Mouse (Mus musculus) hindbrain, embryonic 11.5 days (tissue): ENCODE measurements around the gene Coq9. TPM values are rescaled to one million over a fixed set of nuclear protein-coding genes. Genes with fewer than 3 reads are reported as not detected.

Experiments
- ATAC-seq: fragments of 200-750 bp; cut with Nextera tagmentation; 2 replicates; pipeline ENCODE4 v1.8.0; 2017; ENCODE audit warnings: mild to moderate bottlenecking, moderate TSS enrichment, moderate library complexity; ENCODE audit not compliant: low FRiP score
- DNase-seq: peaks from one replicate; pipeline ENCODE4 v3.0.0-alpha.2; 2015; ENCODE audit warnings: low spot score
- H3K27ac ChIP-seq: fragments of 300-500 bp; sonication (generic); 2 replicates; pipeline ENCODE4 v1.5.1; 2014; ENCODE audit warnings: mild to moderate bottlenecking, low read depth, low read length
- H3K27me3 ChIP-seq: fragments of 300-500 bp; sonication (generic); 2 replicates; pipeline ENCODE4 v1.6.1; 2014; ENCODE audit warnings: mild to moderate bottlenecking, low read length, moderate library complexity, mixed read lengths; ENCODE audit not compliant: control insufficient read depth, insufficient read depth
- H3K36me3 ChIP-seq: fragments of 300-500 bp; sonication (generic); 2 replicates; pipeline ENCODE4 v1.6.1; 2014; ENCODE audit warnings: mild to moderate bottlenecking, low read length, moderate library complexity, mixed read lengths; ENCODE audit not compliant: control insufficient read depth, insufficient read depth
- H3K4me1 ChIP-seq: fragments of 300-500 bp; sonication (generic); replicated peaks from 2 replicates; pipeline ENCODE4 v1.6.1; 2014; ENCODE audit warnings: low read length, mixed read lengths; ENCODE audit not compliant: control insufficient read depth, insufficient read depth
- H3K4me2 ChIP-seq: fragments of 300-500 bp; sonication (generic); replicated peaks from 2 replicates; pipeline ENCODE4 v1.6.1; 2014; ENCODE audit warnings: mild to moderate bottlenecking, low read depth, low read length
- H3K4me3 ChIP-seq: fragments of 300-500 bp; sonication (generic); 2 replicates; pipeline ENCODE4 v1.5.1; 2014; ENCODE audit warnings: low read depth, low read length
- H3K9ac ChIP-seq: fragments of 300-500 bp; sonication (generic); 2 replicates; pipeline ENCODE4 v1.6.1; 2014; ENCODE audit warnings: low read depth, low read length
- H3K9me3 ChIP-seq: fragments of 300-500 bp; sonication (generic); 2 replicates; pipeline ENCODE4 v1.6.1; 2016; ENCODE audit warnings: low read length; ENCODE audit not compliant: control insufficient read depth
- WGBS: fragments of 180-500 bp; shearing (Covaris S2); extraction: QIAGEN DNeasy Blood & Tissue Kit; methylation state at CpG from one replicate; pipeline ENCODE4 v1.1.7; 2014; 5-methylcytosine and 5-hydroxymethylcytosine counted together
- polyA plus RNA-seq: library from polyadenylated mRNA; unstranded; fragments of >200 nt; fragmentation: Nextera tagmentation; extraction: Ambion mirVana; gene quantifications from 2 replicates; pipeline ENCODE4 v1.2.1, GENCODE M21; 2014

Gene Coq9
- polyA plus RNA-seq, 1 experiment from 2014 or later: 55.0 TPM

- H3K4me3 ChIP-seq: no peak overlapping the region
- ATAC-seq (no peak), DNase-seq (no peak)
- H3K27ac ChIP-seq: no peak overlapping the region
- no peak overlapping the region for H3K9ac ChIP-seq
- WGBS: 42% methylated on average over 3 of the region's 3 CpGs
- H3K27me3 ChIP-seq: peaks cover 17% of the 10 kb centered on the region
- peaks cover 8% of the 10 kb centered on the region for H3K4me1 ChIP-seq
- H3K4me2 ChIP-seq: no peak overlapping the region
- H3K36me3 ChIP-seq: no peaks in the 10 kb centered on the region
- H3K9me3 ChIP-seq: no peaks in the 10 kb centered on the region
Observed at GRCm38 (mm10) chr8:94876820-94877219, 38.7 kb downstream of the Coq9 start.

- Histone ChIP-seq H3K4me2 (no peak overlapping the region), H3K4me3 (no peak overlapping the region), H3K27me3 (peaks cover under 1% of the 10 kb centered on the region; the same call in 1 of the 2 replicates), H3K4me1 (peaks cover 3% of the 10 kb centered on the region; the same call in 1 of the 2 replicates), H3K9ac (no peak overlapping the region), H3K36me3 (no peaks in the 10 kb centered on the region), H3K27ac (no peak overlapping the region), H3K9me3 (no peaks in the 10 kb centered on the region)
- DNase-seq: no peak
- no peak for ATAC-seq
- WGBS: 73% methylated on average over 4 of the region's 4 CpGs
Observed at GRCm38 (mm10) chr8:94880742-94881141, 42.6 kb downstream of the Coq9 start.

DNA sequence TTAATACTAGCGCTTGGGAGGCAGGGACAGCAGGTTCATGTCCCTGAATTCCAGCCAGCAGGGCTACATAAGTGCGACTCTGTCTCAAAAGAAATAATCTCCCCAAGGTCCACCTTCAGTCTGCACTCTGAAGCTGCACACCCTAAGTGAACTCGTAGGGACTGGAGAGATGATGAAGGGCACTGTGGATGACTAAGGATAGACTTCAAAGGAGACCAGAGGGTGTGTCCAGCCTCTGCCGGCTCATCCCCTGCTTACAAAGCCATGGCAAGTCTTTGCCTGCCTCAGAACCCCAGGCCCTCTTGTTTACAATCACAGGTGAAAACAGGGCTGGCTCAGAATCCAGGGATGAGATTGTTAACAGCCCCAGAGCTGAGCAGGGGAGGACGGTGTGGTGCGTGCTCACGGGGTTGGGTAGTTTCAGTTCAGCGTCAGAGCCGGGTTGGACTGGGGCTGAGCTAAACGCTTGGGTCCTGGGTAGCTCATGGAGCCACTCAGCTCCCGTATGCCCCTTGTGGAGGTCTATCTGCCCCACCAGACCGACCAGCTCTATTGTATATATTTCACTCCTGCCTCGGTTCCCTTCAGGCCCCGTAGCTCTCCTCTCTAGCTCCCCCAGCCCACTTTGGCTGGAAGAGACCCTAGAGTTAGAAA, 50.4 kb downstream of the Coq9 start:
- Histone ChIP-seq H3K4me2 (no peak overlapping the region), H3K27me3 (no peaks in the 10 kb centered on the region), H3K27ac (no peak overlapping the region), H3K36me3 (no peaks in the 10 kb centered on the region), H3K4me3 (no peak overlapping the region), H3K9ac (no peak overlapping the region), H3K4me1 (no peaks in the 10 kb centered on the region), H3K9me3 (no peaks in the 10 kb centered on the region)
- WGBS: 48% methylated on average over 14 of the region's 14 CpGs
- DNase-seq (no peak), ATAC-seq (no peak)

DNA sequence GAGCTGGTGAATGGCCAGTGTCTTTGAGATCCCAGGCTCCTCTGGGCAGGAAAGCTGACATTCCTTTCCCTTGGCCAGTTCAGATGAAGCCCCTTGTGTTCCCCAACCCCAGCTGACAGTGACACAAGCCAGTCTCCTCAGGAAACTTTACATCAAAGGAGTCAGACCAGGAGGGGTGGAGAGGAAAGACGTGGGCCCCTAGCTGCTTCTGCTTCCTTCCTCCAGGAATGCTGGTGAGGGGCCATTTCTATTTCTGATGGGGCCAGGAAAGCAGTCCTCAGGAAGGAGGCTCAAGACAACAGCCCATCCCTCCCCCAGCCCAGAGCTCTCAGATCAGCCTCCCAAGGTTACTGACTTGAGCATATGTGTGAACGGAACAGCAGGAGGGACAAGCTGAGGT, 54.8 kb downstream of the Coq9 start:
- no peak overlapping the region for H3K4me3 ChIP-seq
- no peaks in the 10 kb centered on the region for H3K36me3 ChIP-seq
- no peak overlapping the region for H3K9ac ChIP-seq
- H3K4me1 ChIP-seq: no peaks in the 10 kb centered on the region
- DNase-seq (no peak), ATAC-seq (no peak)
- H3K27ac ChIP-seq: no peak overlapping the region
- 51% methylated on average over 2 of the region's 2 CpGs for WGBS
- no peaks in the 10 kb centered on the region for H3K27me3 ChIP-seq
- H3K4me2 ChIP-seq: no peak overlapping the region
- H3K9me3 ChIP-seq: no peaks in the 10 kb centered on the region

- WGBS: 9% methylated on average over 11 of the region's 11 CpGs
- no peaks in the 10 kb centered on the region for H3K9me3 ChIP-seq
- H3K4me1 ChIP-seq: no peaks in the 10 kb centered on the region
- no peaks in the 10 kb centered on the region for H3K36me3 ChIP-seq
- no peak overlapping the region for H3K4me2 ChIP-seq
- ATAC-seq: peak; percentile 18; the same call in 1 of the 2 replicates
- no peaks in the 10 kb centered on the region; the same call in 1 of the 2 replicates for H3K27me3 ChIP-seq
- no peak overlapping the region for H3K4me3 ChIP-seq
- no peak overlapping the region for H3K27ac ChIP-seq
- no peak for DNase-seq
- 0 out of 2 replicates have a peak overlapping the region, but pooled peaks have one; percentile 27 for H3K9ac ChIP-seq
Observed at GRCm38 (mm10) chr8:94899262-94899661, 61.1 kb downstream of the Coq9 start.

DNA sequence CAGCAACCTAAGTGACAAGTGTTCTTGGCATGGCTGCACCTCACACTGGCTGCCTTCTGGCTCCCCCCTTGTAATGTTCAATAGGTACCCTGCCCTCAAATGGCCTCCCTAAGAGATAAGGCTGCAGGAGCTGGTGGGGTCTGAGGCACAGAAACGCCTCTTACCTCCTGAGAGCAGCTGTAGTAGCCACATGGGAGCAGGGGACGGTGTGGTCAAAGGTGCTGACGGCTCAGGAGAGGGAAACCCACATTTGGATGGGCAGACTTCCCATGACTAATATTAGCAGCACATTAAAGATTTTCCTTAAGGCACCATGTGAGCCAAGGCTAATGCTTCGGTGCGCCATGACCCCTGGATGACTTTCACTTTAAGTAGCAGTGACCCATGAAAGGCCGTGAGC, 62.5 kb downstream of the Coq9 start:
- Histone ChIP-seq H3K9me3 (no peaks in the 10 kb centered on the region), H3K27me3 (no peaks in the 10 kb centered on the region; the same call in 1 of the 2 replicates), H3K36me3 (no peaks in the 10 kb centered on the region), H3K4me2 (no peak overlapping the region), H3K9ac (no peak overlapping the region), H3K4me1 (no peaks in the 10 kb centered on the region), H3K27ac (no peak overlapping the region), H3K4me3 (no peak overlapping the region)
- no peak for DNase-seq
- 16% methylated on average over 6 of the region's 6 CpGs for WGBS
- no peak for ATAC-seq

GRCm38 (mm10) chr8:94901031-94901430, 62.9 kb downstream of the Coq9 start:
- no peak overlapping the region for H3K9ac ChIP-seq
- no peaks in the 10 kb centered on the region for H3K9me3 ChIP-seq
- no peaks in the 10 kb centered on the region for H3K4me1 ChIP-seq
- H3K36me3 ChIP-seq: no peaks in the 10 kb centered on the region
- H3K4me3 ChIP-seq: no peak overlapping the region
- no peak overlapping the region for H3K4me2 ChIP-seq
- ATAC-seq (no peak), DNase-seq (no peak)
- H3K27me3 ChIP-seq: no peaks in the 10 kb centered on the region; the same call in 1 of the 2 replicates
- 22% methylated on average over 5 of the region's 5 CpGs for WGBS
- H3K27ac ChIP-seq: no peak overlapping the region

GRCm38 (mm10) chr8:94903709-94904108, 65.6 kb downstream of the Coq9 start:
- Histone ChIP-seq H3K4me2 (no peak overlapping the region), H3K27me3 (no peaks in the 10 kb centered on the region; the same call in 1 of the 2 replicates), H3K9me3 (no peaks in the 10 kb centered on the region), H3K4me3 (no peak overlapping the region), H3K9ac (no peak overlapping the region), H3K36me3 (no peaks in the 10 kb centered on the region), H3K4me1 (no peaks in the 10 kb centered on the region), H3K27ac (no peak overlapping the region)
- WGBS: 63% methylated on average over 12 of the region's 12 CpGs
- no peak for DNase-seq
- ATAC-seq: 0 out of 2 replicates have a peak, but pooled peaks have one; percentile 15
